Mouse (Mus musculus): ENCODE measurements around the gene Cela2a.

DNA sequence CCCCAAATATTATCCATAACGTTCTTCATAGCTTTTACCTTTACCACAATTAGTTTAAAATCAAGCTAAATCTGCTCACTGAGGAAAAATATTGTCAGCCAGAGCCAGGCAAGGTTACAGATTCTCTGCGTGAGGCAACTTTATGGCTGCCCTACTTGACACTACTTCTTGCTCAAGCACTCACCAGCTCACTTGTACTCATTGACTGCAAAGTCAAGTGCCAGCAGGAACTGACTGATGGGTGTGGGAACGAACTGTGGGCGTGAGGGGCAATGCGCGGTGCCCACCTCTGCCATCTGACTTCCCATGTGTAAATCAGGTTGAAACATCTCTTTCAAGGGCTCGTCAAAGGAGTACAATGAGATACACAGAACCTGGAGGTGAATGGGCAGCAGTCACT, 38.5 kb downstream of the Cela2a start:
- TF ChIP-seq GATA1 (IDR thresholded peaks at IDR 0.05; ENCODE audit: low read length): no peak
- no peak for TF ChIP-seq TAL1 (IDR thresholded peaks at IDR 0.05; ENCODE audit: low read length)

Measured in erythroblast, embryonic 14.5 days (primary cell).